Mouse (Mus musculus) telencephalon, adult 2 months (tissue): Measurements from ENCODE around the gene Xpo6.

ENCODE experiments used
- DNase-seq: peaks from one replicate; pipeline ENCODE4 v3.0.0-alpha.2; 2011; ENCODE audit warnings: low read depth, low spot score

Gene Xpo6

DNA sequence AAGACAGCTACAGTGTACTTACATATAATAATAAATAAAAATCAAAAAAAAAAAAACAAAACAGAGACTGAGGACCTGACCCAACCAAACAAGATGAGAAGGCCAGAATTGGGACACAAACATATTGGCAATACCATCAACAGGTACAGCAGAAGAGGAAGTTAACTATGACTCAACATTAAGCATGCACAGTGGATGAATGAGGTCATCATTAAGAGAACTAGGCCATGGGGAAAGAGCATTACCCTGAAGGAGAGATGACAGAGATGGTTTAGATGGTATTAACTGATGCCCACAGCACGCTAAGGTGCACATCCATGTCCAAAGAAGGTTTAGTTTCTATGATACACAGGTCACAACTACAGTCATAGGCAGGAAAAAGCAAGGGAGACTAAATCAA lies 6.1 kb downstream of the Xpo6 start:
- DNase-seq, result no peak

DNA sequence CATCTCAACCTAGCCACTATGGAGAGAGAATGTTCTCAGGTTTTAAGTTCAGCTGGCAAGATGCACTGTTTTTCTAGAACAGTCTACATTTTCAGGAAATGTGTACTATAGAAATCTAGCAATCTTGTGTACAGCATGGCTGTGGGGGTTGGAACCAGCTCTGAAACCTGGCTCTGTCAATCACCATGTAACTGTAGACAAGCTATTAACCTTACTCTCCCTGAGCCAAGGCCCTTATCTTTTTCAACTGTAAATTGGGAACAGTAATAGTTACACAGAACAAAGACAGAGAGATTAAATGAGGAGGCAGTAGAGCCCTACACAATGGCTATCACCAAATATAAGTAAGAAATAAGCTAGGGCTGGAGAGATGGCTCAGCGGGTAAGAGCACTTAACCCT lies 8.8 kb downstream of the Xpo6 start:
- no peak for DNase-seq

DNA sequence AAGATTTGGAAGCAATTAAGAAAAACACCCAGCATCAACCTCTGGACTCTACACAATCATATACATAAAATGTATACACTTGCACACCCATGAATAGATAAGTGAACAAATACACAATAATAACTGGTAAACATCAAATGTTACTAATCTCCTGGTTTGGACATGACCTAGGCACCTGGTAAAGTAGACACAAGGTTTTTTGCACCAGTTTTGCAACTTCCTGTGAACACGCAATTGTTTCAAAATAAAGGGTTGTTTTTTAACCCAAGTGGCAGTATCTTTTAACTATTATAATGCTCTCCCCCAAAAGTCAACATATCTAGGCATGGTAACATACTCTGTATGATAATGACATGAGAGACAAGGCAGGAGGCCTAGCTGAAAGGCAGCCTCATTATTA lies 10.8 kb downstream of the Xpo6 start:
- DNase-seq, result no peak

DNA sequence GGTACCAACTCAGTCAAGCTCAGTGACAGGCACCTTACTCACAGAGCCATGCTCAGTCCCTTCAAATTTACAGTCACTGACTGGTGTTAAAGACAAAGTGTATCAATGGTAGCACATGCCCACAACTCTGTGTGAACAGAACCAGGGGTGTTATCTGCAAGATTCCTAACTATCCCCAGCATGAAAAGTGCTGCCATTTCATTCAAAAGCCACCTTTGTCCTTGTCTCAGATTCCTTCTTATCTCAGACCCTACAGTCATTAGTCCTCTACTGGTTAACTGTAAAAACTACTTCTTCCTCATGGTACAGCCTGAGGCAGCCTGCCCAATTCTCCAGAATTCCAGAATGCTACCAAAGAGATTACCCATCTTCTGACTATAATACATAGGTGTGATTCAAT lies 14.3 kb downstream of the Xpo6 start:
- no peak for DNase-seq

DNA sequence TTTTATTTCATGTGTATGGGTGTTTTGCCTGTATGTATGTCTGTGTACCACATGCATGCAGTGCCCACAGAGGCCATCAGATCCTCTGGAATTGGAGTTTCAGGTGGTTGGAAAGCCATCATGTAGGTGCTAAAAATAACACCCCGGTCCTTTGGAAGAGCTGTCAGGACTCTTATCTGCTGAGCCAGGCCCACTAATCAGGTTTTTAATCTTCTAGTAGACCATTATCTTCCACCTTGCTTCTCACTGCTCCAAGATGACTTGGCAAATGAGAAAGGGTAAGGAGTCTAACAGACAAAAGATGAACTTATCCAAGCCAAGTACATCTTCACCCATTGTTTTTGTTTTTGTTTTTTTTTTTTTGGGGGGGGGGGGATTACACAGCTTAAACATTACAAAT lies 16.7 kb downstream of the Xpo6 start:
- DNase-seq, result no peak

DNA sequence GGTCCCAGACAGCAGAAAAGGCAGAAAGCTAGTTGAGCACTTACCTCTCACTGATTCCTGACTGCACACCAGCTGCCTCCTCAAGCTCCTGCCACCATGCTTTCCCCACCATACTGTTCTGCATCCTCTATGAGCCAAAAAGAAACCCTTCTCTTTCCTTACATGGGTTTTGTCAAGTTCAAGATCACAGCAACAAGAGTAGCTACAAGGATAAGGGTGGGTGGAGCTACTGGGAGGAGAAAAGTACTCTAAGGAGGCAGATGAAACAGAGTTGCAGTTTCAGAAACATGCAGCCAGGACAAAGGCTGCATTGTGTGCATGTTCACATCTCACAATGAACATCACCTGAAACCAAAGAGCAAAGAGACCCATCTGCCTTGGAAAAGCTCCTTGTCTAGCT lies 18.8 kb downstream of the Xpo6 start:
- DNase-seq, result no peak

DNA sequence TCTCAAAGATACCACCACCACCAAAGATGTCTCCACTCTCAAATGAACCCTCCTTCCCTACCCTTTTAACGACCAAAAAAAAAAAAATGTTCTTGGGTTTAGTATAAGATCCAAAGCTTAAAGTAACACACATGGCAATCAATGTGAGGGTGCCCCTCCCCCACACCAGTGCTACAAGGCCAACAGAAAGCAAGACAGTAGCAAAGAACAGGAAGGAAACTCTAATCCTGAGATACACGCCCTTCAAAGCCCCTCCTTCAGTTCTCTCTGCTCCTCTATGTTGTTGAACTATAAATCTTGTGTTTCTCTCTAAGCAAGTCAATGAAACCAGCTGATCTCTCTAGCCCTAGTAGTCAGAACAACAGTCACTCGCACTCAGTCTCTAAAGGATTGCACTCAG lies 19.3 kb downstream of the Xpo6 start:
- DNase-seq, result no peak

DNA sequence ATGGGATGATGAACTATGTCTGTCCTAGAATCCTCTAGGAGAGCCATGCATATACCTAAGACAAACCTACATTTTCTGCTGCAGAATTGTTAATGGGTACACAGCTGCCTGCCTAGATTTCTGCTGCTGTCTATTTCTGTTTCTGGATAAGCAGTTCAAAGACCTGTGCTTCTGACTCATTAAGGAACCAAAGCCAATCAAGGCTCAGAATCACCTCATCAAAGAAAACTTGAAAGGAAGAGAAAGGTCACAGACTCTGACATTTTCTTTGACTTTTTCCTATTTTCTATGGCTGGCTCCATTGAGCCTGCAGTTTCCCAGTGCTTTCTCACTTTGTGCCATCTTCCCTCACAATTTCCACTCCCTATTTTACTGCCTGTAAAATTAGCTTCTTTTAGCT lies 21.5 kb downstream of the Xpo6 start:
- no peak for DNase-seq

DNA sequence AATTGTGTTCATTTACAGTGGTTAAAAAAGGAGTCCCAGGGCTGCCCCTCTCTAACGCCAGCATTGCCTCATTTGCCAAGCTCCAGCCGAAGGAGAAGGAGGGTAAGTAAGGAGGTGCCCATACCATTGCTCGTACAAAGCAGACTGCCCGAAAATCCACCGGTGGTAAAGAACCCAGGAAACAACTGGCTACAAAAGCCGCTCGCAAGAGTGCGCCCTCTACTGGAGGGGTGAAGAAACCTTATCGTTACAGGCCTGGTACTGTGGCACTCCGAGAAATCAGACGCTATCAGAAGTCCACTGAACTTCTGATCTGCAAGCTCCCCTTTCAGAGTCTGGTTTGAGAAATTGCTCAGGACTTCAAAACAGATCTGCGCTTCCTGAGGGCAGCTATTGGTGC lies 24.3 kb downstream of the Xpo6 start:
- no peak for DNase-seq

DNA sequence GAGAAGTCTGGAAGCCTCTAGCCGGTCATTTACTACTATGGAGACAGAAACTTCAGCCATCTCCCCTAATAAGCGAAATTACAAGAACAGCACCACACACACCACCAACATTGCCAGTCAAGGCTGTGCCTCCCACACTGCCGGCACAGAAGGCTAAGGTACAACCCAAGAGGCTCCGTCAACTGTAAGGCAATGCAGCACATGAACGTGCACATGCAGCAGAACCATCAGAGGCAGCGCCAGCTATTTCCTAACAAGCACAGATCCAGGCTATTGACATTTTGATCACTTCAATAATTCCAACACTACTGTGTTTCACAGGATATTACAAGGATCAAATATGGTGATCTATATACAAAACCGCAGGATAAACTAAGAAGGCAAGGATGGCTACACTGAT lies 24.8 kb downstream of the Xpo6 start:
- no peak for DNase-seq

DNA sequence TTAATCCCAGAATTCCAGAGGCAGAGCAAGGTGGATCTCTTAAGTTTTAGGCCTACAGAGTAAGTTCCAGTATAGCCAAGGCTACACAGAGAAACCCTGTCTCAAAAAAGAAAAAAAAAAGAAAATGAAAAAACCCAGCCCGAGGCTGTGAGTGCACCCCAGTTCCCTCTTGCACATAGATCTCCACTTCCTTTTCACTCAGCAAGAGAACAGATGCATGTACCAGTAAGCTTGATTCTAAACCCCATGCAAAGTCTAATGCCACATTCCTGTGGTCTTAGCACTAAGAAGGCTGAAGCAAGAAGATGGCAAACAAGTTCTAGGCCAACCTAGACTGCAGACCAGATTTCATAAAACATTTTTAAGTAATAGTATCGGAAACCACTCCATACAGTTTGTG lies 25.4 kb downstream of the Xpo6 start:
- DNase-seq, result no peak

DNA sequence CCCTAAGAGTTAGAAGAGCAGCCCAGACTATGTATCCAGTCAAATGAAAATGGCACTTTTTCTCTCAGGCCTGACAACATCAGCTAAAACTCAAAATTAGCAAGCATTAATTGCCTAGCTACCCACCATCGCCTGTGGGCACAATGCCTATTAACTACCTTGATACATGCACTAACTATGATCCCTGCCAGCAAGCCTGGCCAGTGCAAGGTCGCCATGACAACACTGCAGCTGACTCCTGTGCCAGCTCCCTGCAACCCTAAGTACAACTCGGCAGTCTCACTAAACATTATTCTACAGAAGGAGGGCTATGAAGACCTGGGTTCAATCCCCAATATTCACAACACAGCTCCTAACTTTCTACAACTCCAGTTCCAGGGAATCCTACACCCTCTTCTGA lies 28.3 kb downstream of the Xpo6 start:
- no peak for DNase-seq

DNA sequence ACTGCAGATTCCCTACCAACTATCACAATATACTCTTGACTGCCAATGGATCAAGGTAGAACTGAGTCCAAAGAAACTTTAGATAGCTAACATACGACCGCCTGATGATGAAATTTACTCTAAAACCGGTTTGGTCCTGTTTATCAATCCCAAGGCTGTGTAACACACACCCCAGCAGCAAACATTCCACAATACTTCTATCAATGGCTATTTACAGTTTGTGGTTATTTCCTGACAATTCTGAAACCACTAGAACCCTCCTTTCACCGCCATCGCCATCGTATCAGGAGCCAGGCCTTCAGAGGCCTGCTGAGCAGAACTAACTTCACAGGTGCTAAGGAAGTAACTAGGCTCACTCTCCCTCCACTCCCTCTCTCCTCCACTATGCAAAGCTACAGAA lies 31.7 kb downstream of the Xpo6 start:
- DNase-seq, result no peak

DNA sequence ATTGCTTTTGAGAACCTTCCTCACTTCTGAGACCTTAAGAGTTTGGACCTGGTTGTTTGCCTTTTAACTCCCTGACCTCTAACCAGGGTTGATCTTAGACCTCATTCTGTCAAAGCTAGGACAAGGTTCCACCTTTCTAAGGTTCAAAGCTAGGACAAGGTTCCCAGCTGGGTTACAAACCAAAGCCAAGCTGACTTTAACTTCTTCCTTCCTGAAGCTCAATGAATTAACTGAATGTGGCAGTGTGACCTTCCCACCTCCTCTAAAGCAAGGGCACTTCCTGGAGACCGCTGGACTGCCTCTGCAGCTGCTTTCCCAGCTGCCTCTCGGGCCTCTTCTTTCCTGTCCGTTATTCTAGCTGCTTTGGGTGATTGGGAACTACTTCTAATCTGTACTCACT lies 32.9 kb downstream of the Xpo6 start:
- DNase-seq, result no peak

DNA sequence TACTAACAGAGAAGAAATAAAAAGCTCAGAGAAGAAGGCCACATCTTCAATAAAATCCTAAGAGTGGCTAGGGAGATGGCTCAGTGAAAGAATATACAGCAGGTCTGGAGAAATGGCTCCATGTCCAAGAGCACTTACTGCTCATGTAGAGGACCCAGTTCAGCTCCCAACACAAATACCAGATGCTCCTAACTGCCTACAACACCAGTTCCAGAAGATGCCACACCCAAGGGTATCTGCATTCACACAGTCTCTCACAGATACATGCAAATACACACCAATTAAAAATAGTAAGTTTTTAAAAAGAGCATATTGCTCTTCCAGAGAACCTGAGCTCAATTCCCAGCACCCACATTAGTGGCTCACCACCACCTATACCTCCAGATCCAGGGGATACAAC lies 33.7 kb downstream of the Xpo6 start:
- DNase-seq, result no peak

DNA sequence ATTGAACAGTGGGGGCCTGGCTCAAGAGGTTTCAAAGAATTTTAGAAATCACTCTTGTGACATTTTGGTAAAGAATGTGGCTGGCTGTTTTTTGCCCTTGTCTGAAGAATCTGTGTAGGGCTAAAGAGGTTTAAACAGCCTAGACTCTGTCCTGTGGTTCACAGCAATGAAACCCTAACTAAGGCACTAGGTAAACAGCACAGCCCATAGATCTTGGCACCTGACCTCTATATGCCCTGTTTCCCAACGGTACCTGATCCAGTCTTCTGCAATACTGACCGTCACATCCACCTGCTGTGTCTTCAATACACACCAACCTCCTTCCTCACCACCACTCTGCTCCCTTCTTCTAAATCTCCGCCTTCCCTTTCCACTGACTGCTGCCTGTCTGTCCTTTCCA lies 42.1 kb downstream of the Xpo6 start:
- no peak for DNase-seq

DNA sequence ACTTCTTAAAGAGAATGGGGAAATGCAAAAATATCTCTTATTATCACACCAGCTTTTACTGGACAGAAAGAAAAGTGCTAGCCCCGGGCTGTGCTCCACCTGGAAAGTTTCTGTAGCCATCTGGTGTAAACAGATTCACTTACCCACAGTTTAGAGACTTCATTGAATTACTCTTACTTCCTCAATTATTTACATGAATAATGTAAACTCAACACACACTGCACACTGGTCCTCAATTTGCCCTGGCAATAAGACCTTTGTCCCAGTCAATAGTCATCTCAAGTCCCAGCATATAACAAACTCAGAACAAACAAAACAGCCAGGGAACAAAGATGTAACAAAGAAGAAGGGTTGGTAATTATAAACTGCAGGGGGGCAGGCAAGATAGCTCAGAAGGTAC lies 44.6 kb downstream of the Xpo6 start:
- DNase-seq, result no peak

DNA sequence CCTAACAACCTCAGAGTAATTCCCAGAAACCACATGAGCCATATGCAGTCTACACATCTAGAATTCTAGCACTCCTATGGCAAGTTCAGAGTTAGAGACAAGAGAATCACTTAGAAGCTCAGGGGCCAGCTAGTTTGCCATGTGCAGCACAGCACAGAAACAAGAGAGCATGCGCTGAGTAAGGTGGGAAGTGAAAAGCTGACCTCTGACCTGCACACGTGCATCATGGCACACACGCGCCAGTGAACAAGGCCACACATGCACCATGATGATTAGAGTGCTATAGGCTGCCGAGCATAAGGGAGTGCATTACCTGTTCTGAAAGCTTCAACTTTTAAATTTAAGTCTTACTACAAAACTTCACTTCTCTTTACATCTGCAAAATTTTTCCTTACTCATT lies 45.6 kb downstream of the Xpo6 start:
- no peak for DNase-seq

DNA sequence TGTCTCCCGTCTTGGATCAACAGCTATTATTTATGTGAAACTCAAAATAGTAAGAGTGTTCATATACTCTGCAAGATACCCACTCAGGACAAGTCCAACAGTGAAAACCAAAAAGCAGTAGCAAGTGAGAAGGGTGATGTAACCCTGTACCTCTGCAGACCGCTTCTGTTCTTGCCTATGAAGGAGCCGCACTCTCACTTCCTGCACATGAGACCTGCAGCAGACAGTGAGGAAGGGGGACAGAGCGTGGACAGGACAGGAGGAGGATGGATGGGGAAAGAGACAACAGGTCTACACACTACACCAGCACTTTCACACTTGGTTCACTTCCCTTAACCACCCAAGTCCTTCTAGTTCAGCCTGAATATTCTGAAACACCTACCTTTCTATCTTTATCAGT lies 48.0 kb downstream of the Xpo6 start:
- DNase-seq, result no peak

DNA sequence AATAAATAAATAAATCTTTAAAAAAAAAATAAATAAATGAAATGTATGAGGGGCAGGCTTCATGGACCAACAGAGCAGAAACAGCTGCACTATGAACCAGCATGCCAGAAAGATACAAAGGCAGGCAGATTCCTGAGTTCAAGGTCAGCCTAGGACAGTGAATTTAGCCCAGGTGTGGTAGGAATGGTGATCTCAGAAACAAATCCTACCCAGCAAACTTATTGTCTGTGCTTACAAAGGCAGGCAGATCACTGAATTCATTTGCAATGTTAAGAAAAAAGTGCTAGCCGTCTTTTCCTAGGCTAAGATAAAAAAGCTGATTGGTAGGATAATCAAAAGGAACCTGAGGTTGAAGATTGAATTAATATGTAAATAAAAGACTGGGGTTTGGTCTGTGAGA lies 54.1 kb downstream of the Xpo6 start:
- DNase-seq, result no peak

DNA sequence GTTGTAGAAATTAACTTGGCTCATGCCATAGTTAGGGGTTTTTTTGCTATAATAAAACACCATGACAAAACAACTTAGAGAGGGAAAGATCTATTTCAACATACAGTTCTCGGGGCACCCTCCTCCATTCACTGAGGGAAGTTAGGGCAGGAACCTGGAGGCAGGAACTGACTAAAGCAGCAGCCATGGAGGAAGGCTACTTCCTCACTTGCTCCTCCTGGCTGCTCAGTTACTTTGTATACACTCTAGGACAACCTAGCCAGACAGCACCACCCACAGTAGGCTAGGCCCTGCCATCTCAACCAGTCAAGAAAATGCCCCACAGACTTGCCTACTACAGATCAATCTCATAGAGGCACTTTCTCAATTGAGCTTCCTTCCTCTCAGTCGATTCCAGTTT lies 55.9 kb downstream of the Xpo6 start:
- DNase-seq, result no peak

DNA sequence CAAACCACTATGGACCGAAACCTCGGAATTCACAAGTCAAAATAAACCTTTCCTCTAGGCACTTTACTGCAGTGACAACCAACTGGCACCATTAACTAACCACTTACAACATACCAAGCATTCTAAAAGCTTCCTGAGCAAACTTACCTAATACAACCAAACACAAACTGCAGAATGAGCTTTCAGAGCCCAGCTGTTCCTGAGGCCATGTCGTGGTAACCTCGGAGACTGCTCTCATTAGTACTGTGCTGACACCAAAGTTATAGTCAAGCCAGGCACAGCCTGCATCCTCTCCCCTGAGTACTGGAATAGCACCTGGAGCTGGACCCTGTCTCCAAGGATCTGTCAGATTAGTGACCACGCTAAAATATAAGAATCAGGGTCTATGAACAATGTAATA lies 62.5 kb downstream of the Xpo6 start:
- no peak for DNase-seq

DNA sequence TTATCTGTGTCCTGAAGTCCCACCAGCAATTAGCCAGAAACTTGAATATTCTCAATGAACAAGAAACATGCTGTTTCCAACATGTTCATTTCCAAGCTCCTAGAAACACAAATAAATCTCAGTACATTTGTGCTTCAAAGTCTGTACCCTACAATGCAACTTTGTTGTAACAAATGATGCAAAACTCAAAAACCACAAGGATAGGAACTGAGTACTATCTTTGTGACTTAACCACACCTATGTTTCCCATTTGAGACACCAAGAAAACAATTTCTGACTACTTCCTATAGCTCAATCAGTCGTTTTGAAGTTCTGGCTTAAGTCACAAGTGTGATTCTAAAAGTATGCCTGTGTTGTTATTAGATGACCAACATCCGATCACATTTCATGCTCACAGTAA lies 64.9 kb downstream of the Xpo6 start:
- no peak for DNase-seq

DNA sequence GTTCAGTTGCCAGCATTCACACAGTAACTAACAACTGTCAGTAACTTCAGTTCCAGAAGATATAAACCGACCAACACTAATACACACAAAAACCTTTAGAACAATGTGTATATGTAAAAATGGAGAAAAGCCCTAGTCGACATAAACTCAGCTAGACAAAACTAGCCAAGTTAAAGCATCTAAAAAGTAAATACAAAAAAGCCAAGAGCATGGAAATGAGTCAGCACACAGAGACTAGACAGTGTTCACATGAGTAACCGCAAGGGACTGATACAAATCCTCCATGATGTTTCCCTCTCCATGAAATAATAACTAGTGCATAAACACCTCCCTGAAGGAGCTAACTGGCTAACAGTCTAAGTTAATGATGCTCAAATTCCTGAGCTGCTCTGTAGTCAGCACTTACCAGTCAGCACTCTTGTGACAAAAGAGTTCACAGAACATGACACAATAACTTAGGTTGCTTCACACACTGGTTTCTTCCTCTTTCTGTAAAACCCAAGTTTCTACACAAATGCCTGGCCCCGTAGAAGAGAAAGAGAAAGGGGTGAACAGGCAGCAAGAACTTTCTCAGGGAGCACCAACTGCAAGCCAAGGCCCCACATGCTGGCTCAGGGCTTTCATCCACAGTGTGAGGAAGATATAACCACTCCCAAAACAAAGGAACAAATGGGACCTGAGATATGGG lies 65.5 kb downstream of the Xpo6 start:
- no peak for DNase-seq

DNA sequence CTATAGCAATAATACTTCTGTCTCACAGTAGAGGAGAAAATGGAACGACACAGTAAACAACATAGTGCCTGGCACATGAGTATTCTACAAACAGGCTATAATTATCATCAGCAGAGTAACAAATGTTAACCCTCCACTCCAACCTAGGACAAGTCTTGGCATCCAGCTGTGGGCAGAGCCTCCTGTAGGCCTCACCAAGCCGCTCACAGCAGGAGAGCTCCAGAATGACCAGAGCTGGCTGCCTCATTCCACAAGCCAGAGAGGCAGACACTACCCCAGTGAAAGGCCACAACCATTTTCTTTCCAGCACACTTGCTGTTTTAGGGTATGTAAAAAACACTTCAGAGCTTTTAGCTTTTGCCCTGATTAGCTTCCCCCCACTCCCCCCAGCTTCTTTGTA lies 72.6 kb downstream of the Xpo6 start:
- no peak for DNase-seq
